Mouse (Mus musculus) lung, embryonic 14.5 days (tissue): Measurements from ENCODE around the gene Ppm1d. TPM values are rescaled to one million over a fixed set of nuclear protein-coding genes. Genes with fewer than 3 reads are reported as not detected.

Experiments used
- ATAC-seq: fragments of 200-750 bp; cut with Nextera tagmentation; 2 replicates; pipeline ENCODE4 v1.8.0; 2017; ENCODE audit warnings: mild to moderate bottlenecking, moderate TSS enrichment, moderate library complexity; ENCODE audit not compliant: insufficient read depth
- DNase-seq: peaks from one replicate; pipeline ENCODE4 v3.0.0-alpha.2; 2015
- H3K27ac ChIP-seq: fragments of 300-500 bp; sonication (generic); 2 replicates; pipeline ENCODE4 v1.5.1; 2014; ENCODE audit warnings: low read depth, mild to moderate bottlenecking, moderate library complexity
- H3K27me3 ChIP-seq: fragments of 300-500 bp; sonication (generic); 2 replicates; pipeline ENCODE4 v1.6.1; 2014; ENCODE audit warnings: low read length, control low read depth; ENCODE audit not compliant: insufficient read depth
- H3K36me3 ChIP-seq: fragments of 300-500 bp; sonication (generic); 2 replicates; pipeline ENCODE4 v1.6.1; 2014; ENCODE audit warnings: control low read depth; ENCODE audit not compliant: insufficient read depth
- H3K4me1 ChIP-seq: fragments of 300-500 bp; sonication (generic); 2 replicates; pipeline ENCODE4 v1.6.1; 2014; ENCODE audit warnings: antibody characterized with exemption, control low read depth; ENCODE audit not compliant: insufficient read depth
- H3K4me2 ChIP-seq: fragments of 300-500 bp; sonication (generic); 2 replicates; pipeline ENCODE4 v1.6.1; 2014; ENCODE audit warnings: mild to moderate bottlenecking
- H3K4me3 ChIP-seq: fragments of 300-500 bp; sonication (generic); 2 replicates; pipeline ENCODE4 v1.5.1; 2014; ENCODE audit warnings: low read depth, low read length
- H3K9ac ChIP-seq: fragments of 300-500 bp; sonication (generic); 2 replicates; pipeline ENCODE4 v1.6.1; 2014
- H3K9me3 ChIP-seq: fragments of 300-500 bp; sonication (generic); 2 replicates; pipeline ENCODE4 v1.6.1; 2016; ENCODE audit warnings: low read depth, low read length, control low read depth
- CTCF ChIP-seq: IDR thresholded peaks from 2 replicates; pipeline ENCODE4 v1.5.1; 2016; ENCODE audit warnings: antibody characterized with exemption, low read depth
- WGBS: fragments of 180-500 bp; shearing (Covaris S2); extraction: QIAGEN DNeasy Blood & Tissue Kit; methylation state at CpG from one replicate; pipeline ENCODE4 v1.1.7; 2014; 5-methylcytosine and 5-hydroxymethylcytosine counted together
- polyA plus RNA-seq: library from polyadenylated mRNA; unstranded; fragments of >200 nt; fragmentation: Nextera tagmentation; extraction: Ambion mirVana; gene quantifications from 2 replicates; pipeline ENCODE4 v1.2.1, GENCODE M21; 2014

The Ppm1d gene
- polyA plus RNA-seq, 1 experiment from 2014 or later: 23.1 TPM

DNA sequence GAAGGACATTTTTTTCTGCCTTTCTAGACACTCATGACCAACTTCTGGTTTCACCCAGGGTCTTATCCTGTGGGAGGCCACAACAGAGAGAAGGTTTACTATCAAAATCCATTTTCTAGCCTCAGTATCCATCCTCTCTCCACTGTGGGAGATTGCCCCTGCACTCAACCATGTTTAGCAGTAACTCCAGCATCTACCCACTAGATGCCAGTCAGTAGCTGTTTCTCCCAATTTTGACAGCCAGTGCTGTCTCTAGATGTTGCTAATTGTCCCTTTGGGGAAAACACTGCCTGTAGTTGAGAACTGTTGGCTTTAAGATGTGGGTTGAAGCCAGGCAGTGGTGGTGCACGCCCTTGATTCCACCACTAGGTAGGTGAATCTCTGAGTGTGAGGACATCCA, 32.9 kb upstream of the Ppm1d start:
- H3K4me3 ChIP-seq: no peak overlapping the region
- ATAC-seq: no peak
- no peaks in the 10 kb centered on the region for H3K9me3 ChIP-seq
- DNase-seq: no peak
- no peaks in the 10 kb centered on the region for H3K36me3 ChIP-seq
- H3K27me3 ChIP-seq: no peaks in the 10 kb centered on the region
- no peak overlapping the region for H3K9ac ChIP-seq
- H3K4me1 ChIP-seq: no peaks in the 10 kb centered on the region
- WGBS: 81% methylated on average over 1 of the region's 1 CpGs
- no peak overlapping the region for H3K4me2 ChIP-seq
- H3K27ac ChIP-seq: no peak overlapping the region
- TF ChIP-seq CTCF: no peak

DNA sequence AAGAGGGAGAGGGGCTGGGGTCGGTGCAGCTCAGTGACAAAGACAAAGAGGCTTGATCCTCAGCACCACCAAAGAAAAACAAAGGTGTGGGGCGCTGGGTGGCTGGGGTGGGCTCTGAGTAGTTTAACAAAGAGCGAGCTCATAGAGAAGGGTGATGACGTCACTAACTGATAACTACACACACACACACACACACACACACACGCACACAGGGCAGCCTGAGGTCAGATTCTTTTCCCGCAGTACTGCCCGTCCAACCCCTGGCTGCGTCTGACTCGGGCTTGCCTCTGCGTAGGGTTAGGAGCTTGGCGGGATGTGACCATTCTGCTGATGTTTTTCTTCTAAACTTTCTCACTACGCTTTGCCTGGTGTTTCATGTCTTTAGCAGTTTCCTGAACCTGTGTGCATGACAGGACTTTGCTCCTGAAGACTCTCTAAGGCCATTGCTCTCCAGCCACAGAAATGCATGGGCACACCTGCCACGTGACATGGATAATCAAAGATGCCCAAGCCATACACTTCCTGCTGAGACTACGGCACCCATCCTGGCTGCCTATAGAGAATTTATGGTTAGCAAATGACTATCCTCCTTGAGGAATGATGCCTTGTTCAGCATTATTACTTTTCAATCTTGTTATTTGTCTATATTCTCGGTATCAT, 29.7 kb upstream of the Ppm1d start:
- 41% methylated on average over 15 of the region's 15 CpGs for WGBS
- DNase-seq (no peak), ATAC-seq (no peak)
- TF ChIP-seq CTCF: no peak
- Histone ChIP-seq H3K27ac (no peak overlapping the region), H3K27me3 (no peaks in the 10 kb centered on the region), H3K9ac (no peak overlapping the region), H3K4me3 (no peak overlapping the region), H3K4me1 (no peaks in the 10 kb centered on the region), H3K36me3 (no peaks in the 10 kb centered on the region), H3K4me2 (no peak overlapping the region), H3K9me3 (no peaks in the 10 kb centered on the region)

DNA sequence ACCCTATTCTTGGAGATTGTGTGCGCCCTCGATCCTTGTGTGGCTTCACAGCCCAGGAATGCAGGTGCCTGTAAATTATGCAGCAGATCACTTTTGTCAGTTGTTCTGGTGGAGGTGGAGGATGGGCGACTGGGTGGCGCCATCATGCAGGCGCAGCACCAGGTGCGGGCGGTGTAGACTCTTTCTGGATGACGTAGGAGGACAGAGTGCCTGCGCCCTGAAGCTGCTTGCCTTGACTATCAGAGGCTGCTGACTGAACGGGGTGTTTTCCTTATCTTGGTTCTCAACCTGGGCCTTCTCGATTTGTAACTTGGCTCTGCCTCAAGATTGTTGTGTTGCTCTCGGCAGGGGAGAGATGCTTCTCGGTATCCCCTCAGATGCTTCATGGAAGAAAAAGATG, 13.1 kb upstream of the Ppm1d start:
- no peak for ATAC-seq
- H3K9me3 ChIP-seq: no peaks in the 10 kb centered on the region
- H3K4me2 ChIP-seq: no peak overlapping the region
- H3K36me3 ChIP-seq: no peaks in the 10 kb centered on the region
- no peak overlapping the region for H3K9ac ChIP-seq
- no peaks in the 10 kb centered on the region for H3K27me3 ChIP-seq
- H3K4me3 ChIP-seq: no peak overlapping the region
- TF ChIP-seq CTCF: no peak
- WGBS: 64% methylated on average over 13 of the region's 13 CpGs
- no peak for DNase-seq
- no peak overlapping the region for H3K27ac ChIP-seq
- no peaks in the 10 kb centered on the region for H3K4me1 ChIP-seq

DNA sequence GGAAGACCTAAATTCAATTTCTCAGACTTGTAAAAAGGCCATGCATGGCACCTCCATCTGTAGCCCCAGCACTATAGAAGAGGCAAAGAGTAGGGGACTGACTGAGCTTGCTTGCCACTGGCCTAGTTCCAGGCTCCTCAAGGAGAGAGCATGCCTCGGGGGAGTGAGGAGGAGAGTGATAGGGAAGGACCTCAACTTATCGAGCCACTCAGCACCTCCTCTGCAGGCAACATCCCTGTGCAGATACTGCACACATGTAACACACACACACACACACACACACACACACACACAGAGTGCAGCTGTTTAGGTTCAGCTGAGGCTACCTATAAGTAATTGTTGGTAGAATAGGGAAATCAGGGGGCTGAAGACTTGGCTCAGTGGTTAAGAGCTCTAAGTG, 11.2 kb upstream of the Ppm1d start:
- ATAC-seq: no peak
- H3K4me1 ChIP-seq: no peaks in the 10 kb centered on the region
- H3K4me2 ChIP-seq: no peak overlapping the region
- no peak for TF ChIP-seq CTCF
- H3K36me3 ChIP-seq: no peaks in the 10 kb centered on the region
- WGBS: 52% methylated on average over 2 of the region's 2 CpGs
- H3K9me3 ChIP-seq: no peaks in the 10 kb centered on the region
- H3K4me3 ChIP-seq: no peak overlapping the region
- no peak for DNase-seq
- no peak overlapping the region for H3K27ac ChIP-seq
- H3K27me3 ChIP-seq: no peaks in the 10 kb centered on the region
- H3K9ac ChIP-seq: no peak overlapping the region

DNA sequence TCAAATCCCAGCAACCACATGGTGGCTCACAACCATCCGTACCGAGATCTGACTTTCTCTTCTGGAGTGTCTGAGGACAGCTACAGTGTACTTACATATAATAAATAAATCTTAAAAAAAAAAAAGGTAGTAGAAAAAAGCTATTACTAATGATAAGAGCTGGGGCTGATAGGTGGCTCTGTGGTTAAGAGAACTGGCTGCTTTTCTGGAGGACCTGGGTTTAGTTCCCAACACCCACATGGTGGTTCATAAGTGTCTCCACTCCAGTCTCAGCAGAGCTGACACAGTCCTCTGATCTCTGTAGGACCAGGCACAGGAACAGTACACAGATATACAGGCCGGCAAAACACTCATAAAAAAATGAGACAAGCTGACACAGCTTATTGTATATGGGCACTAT, 9.9 kb upstream of the Ppm1d start:
- Histone ChIP-seq H3K4me3 (no peak overlapping the region), H3K9me3 (no peaks in the 10 kb centered on the region), H3K9ac (no peak overlapping the region), H3K4me1 (no peaks in the 10 kb centered on the region), H3K4me2 (no peak overlapping the region), H3K36me3 (no peaks in the 10 kb centered on the region), H3K27me3 (no peaks in the 10 kb centered on the region), H3K27ac (no peak overlapping the region)
- ATAC-seq: no peak
- 77% methylated on average over 3 of the region's 3 CpGs for WGBS
- TF ChIP-seq CTCF: no peak
- DNase-seq: no peak

DNA sequence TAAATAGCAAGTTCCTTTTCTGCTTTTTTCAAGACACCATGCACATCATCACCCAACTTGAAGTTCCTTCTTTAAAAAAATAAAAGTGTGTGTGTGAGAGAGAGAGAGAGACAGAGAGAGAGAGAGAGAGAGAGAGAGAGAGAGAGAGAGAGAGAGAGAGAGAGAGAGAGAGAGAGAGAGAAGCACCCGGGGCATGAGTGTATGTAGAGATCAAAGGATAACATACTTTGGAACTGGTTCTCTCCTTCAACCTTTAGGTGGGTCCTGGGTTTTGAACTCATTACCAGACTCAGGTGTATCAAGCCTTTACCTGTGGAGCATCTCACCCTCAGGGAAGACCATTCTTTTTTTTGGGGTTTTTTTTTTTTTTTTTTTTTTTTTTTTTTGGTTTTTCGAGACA, 9.2 kb upstream of the Ppm1d start:
- no peak overlapping the region for H3K4me3 ChIP-seq
- 77% methylated on average over 2 of the region's 2 CpGs for WGBS

DNA sequence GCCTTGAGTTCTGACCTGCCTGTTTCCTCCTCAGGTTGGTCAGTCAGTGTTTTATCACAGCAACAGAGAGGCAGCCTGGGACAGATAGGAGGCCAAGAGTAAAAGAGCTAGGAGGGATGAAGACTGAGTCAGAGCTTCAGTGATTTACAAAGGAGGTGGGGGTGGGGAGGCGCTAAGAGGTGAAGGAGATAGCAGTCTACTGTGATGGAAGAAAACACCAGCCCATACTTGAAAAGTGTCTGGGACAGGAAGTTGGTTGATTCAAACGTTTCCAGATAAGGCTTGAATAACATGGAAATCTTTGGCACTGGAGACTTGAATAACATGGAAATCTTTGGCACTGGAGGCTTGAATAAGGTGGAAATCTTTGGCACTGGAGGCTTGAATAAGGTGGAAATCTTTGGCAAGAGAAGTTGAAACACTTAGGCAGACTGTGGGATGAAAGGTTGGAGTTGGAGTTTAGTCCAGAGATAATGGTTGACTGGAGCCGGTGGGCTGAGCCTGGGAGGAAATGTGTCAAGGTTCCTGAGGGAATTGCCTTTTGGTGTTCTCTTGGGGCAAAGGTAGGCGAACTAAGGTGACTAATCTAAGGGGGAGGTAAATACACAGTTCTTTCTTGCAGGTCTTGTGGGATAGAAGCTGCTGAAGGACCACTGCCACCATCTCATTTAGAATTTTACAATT, 4.3 kb upstream of the Ppm1d start:
- no peak overlapping the region for H3K9ac ChIP-seq
- no peak for ATAC-seq

More for the DNA sequence above, 9.2 kb upstream of the Ppm1d start:
- no peak overlapping the region for H3K27ac ChIP-seq
- TF ChIP-seq CTCF: no peak
- no peaks in the 10 kb centered on the region for H3K27me3 ChIP-seq
- H3K9me3 ChIP-seq: no peaks in the 10 kb centered on the region
- H3K36me3 ChIP-seq: no peaks in the 10 kb centered on the region
- no peak overlapping the region for H3K9ac ChIP-seq
- ATAC-seq: no peak
- no peaks in the 10 kb centered on the region for H3K4me1 ChIP-seq
- H3K4me2 ChIP-seq: no peak overlapping the region
- DNase-seq: no peak

More for the DNA sequence above, 4.3 kb upstream of the Ppm1d start:
- Histone ChIP-seq H3K9me3 (no peaks in the 10 kb centered on the region), H3K27ac (no peak overlapping the region), H3K27me3 (no peaks in the 10 kb centered on the region), H3K4me1 (no peaks in the 10 kb centered on the region), H3K36me3 (no peaks in the 10 kb centered on the region), H3K4me3 (no peak overlapping the region), H3K4me2 (no peak overlapping the region)
- DNase-seq: no peak
- 40% methylated on average over 4 of the region's 4 CpGs for WGBS
- TF ChIP-seq CTCF: no peak
